Mouse (Mus musculus) lung, embryonic 16.5 days (tissue): ENCODE measurements around the gene Akap12. TPM values are rescaled to one million over a fixed set of nuclear protein-coding genes. Genes with fewer than 3 reads are reported as not detected.
A peak's percentile ranks its signal among the peaks of the same experiment; 100 is the strongest.

Experiments
- ATAC-seq: fragments of 200-750 bp; cut with Nextera tagmentation; 2 replicates; pipeline ENCODE4 v1.8.0; 2017; ENCODE audit warnings: low read depth, mild to moderate bottlenecking, moderate library complexity
- H3K27ac ChIP-seq: fragments of 300-500 bp; sonication (generic); 2 replicates; pipeline ENCODE4 v1.5.1; 2014; ENCODE audit warnings: mild to moderate bottlenecking, control low read depth, low read length
- H3K27me3 ChIP-seq: fragments of 300-500 bp; sonication (generic); 2 replicates; pipeline ENCODE4 v1.6.1; 2014; ENCODE audit warnings: low read depth, low read length, mixed read lengths; ENCODE audit not compliant: control insufficient read depth, insufficient read depth
- H3K36me3 ChIP-seq: fragments of 300-500 bp; sonication (generic); 2 replicates; pipeline ENCODE4 v1.6.1; 2014; ENCODE audit warnings: low read length; ENCODE audit not compliant: control insufficient read depth, insufficient read depth
- H3K4me1 ChIP-seq: fragments of 300-500 bp; sonication (generic); replicated peaks from 2 replicates; pipeline ENCODE4 v1.6.1; 2014; ENCODE audit warnings: low read length, mixed read lengths; ENCODE audit not compliant: control insufficient read depth, insufficient read depth
- H3K4me2 ChIP-seq: fragments of 300-500 bp; sonication (generic); 2 replicates; pipeline ENCODE4 v1.6.1; 2014; ENCODE audit warnings: low read depth, low read length, control low read depth
- H3K4me3 ChIP-seq: fragments of 300-500 bp; sonication (generic); 2 replicates; pipeline ENCODE4 v1.5.1; 2014; ENCODE audit warnings: mild to moderate bottlenecking, low read length, control low read depth
- H3K9ac ChIP-seq: fragments of 300-500 bp; sonication (generic); 2 replicates; pipeline ENCODE4 v1.6.1; 2014; ENCODE audit warnings: low read length, control low read depth
- H3K9me3 ChIP-seq: fragments of 300-500 bp; sonication (generic); 2 replicates; pipeline ENCODE4 v1.6.1; 2016; ENCODE audit warnings: low read length; ENCODE audit not compliant: control insufficient read depth
- WGBS: fragments of 180-500 bp; shearing (Covaris S2); extraction: QIAGEN DNeasy Blood & Tissue Kit; methylation state at CpG from one replicate; pipeline ENCODE4 v1.1.7; 2014; 5-methylcytosine and 5-hydroxymethylcytosine counted together
- polyA plus RNA-seq: library from polyadenylated mRNA; unstranded; fragments of >200 nt; fragmentation: Nextera tagmentation; extraction: Ambion mirVana; gene quantifications from 2 replicates; pipeline ENCODE4 v1.2.1, GENCODE M21; 2015

The Akap12 gene
- polyA plus RNA-seq, 1 experiment from 2014 or later, result 76.2 TPM

GRCm38 (mm10) chr10:4372011-4372410 lies 105.8 kb downstream of the Akap12 start:
- no peaks in the 10 kb centered on the region for H3K27me3 ChIP-seq
- WGBS, result 48% methylated on average over 5 of the region's 5 CpGs
- no peak for ATAC-seq
- no peak overlapping the region for H3K4me2 ChIP-seq
- no peaks in the 10 kb centered on the region for H3K9me3 ChIP-seq
- peaks cover 15% of the 10 kb centered on the region; the same call in 1 of the 2 replicates for H3K36me3 ChIP-seq
- peaks cover 2% of the 10 kb centered on the region; the same call in 1 of the 2 replicates for H3K4me1 ChIP-seq
- H3K9ac ChIP-seq, result no peak overlapping the region
- H3K4me3 ChIP-seq, result no peak overlapping the region
- H3K27ac ChIP-seq, result no peak overlapping the region

GRCm38 (mm10) chr10:4373558-4373957 lies 107.4 kb downstream of the Akap12 start:
- Histone ChIP-seq H3K36me3 (peaks cover 11% of the 10 kb centered on the region; the same call in 1 of the 2 replicates), H3K27ac (no peak overlapping the region), H3K4me2 (no peak overlapping the region), H3K4me3 (no peak overlapping the region), H3K4me1 (peaks cover 2% of the 10 kb centered on the region; the same call in 1 of the 2 replicates), H3K27me3 (no peaks in the 10 kb centered on the region), H3K9me3 (no peaks in the 10 kb centered on the region), H3K9ac (no peak overlapping the region)
- WGBS, result 83% methylated on average over 4 of the region's 4 CpGs
- ATAC-seq, result no peak

DNA sequence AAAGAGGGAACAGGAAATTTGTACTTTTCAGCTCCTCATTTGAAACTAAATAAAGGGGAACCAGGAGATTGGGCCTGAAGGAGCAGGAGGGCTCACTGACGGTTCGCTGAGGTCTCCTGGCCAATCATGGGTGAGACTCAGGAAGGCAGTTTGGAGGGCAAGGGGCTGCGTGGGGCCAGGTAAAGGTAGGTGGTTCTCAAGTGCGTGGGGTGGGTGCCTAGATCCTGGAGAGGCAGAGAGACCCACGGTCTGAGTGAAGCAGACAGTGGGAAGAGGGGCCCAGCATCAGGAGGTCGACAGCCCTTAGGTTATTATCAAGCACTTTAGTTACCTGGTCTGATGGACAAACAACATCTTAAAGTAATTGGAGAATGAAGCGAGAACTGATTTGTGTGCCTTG lies 108.1 kb downstream of the Akap12 start:
- H3K9ac ChIP-seq, result no peak overlapping the region
- WGBS, result 89% methylated on average over 7 of the region's 7 CpGs
- ATAC-seq, result no peak
- H3K36me3 ChIP-seq, result peaks cover 8% of the 10 kb centered on the region; the same call in 1 of the 2 replicates
- H3K4me2 ChIP-seq, result no peak overlapping the region
- no peak overlapping the region for H3K27ac ChIP-seq
- no peak overlapping the region for H3K4me3 ChIP-seq
- peaks cover 2% of the 10 kb centered on the region; the same call in 1 of the 2 replicates for H3K4me1 ChIP-seq
- H3K9me3 ChIP-seq, result no peaks in the 10 kb centered on the region
- no peaks in the 10 kb centered on the region for H3K27me3 ChIP-seq

DNA sequence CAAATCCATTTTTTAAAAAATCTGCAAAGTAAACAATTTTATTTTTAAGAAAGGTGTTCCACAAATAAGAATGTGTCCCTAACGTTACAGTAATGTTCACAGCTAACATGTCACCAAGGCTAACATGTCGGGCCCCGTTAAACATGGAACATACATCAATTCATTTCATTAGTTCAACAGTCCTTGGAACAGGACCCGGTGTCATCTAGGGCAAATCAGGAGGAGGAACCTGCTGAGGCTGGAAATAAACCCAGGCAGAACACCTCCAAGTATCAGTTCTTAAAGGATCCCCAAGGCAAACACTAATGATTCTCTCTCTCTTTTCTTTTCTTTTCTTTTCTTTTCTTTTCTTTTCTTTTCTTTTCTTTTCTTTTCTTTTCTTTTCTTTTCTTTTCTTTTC lies 108.6 kb downstream of the Akap12 start:
- H3K27me3 ChIP-seq, result no peaks in the 10 kb centered on the region
- no peak overlapping the region for H3K9ac ChIP-seq
- H3K36me3 ChIP-seq, result peaks cover 8% of the 10 kb centered on the region; the same call in 1 of the 2 replicates
- H3K27ac ChIP-seq, result no peak overlapping the region
- no peak overlapping the region for H3K4me3 ChIP-seq
- peaks cover 2% of the 10 kb centered on the region; the same call in 1 of the 2 replicates for H3K4me1 ChIP-seq
- no peak overlapping the region for H3K4me2 ChIP-seq
- ATAC-seq, result no peak
- H3K9me3 ChIP-seq, result no peaks in the 10 kb centered on the region
- WGBS, result 84% methylated on average over 4 of the region's 4 CpGs

GRCm38 (mm10) chr10:4375267-4375666 lies 109.1 kb downstream of the Akap12 start:
- Histone ChIP-seq H3K27ac (no peak overlapping the region), H3K4me1 (peaks cover 2% of the 10 kb centered on the region; the same call in 1 of the 2 replicates), H3K9me3 (no peaks in the 10 kb centered on the region), H3K36me3 (0 out of 2 replicates have a peak, but pooled peaks cover 4% of the 10 kb centered on the region), H3K9ac (no peak overlapping the region), H3K4me3 (no peak overlapping the region), H3K4me2 (no peak overlapping the region), H3K27me3 (no peaks in the 10 kb centered on the region)
- no peak for ATAC-seq
- WGBS, result 72% methylated on average over 7 of the region's 7 CpGs

GRCm38 (mm10) chr10:4376461-4376860 lies 110.3 kb downstream of the Akap12 start:
- peaks cover 2% of the 10 kb centered on the region; the same call in 1 of the 2 replicates for H3K4me1 ChIP-seq
- peak; percentile 82 for ATAC-seq
- no peaks in the 10 kb centered on the region for H3K9me3 ChIP-seq
- no peaks in the 10 kb centered on the region for H3K27me3 ChIP-seq
- no peak overlapping the region for H3K4me2 ChIP-seq
- no peak overlapping the region for H3K4me3 ChIP-seq
- H3K36me3 ChIP-seq, result 0 out of 2 replicates have a peak, but pooled peaks cover 4% of the 10 kb centered on the region
- peak overlapping the region; percentile 40 for H3K27ac ChIP-seq
- H3K9ac ChIP-seq, result no peak overlapping the region
- WGBS, result 42% methylated on average over 7 of the region's 7 CpGs

DNA sequence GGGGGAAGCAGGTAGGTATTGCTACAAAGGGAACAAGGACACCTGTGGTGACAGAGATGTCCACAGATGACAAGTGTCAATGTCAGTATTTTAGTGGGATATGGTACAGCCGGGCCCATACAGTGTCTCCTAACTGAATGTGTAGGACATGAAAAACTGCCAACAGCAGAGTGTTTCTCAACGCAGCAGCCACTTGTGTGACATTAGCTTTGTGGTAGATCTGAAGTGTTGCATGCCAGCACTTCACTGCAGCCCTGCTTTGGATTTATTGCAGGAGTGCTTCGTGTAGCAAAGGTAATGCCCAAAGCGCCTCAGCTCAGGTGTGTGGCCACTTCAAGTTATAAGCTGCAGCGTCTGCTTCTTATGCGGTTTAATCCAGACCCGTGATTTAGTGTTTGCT lies 110.8 kb downstream of the Akap12 start:
- no peak overlapping the region for H3K4me2 ChIP-seq
- no peak overlapping the region for H3K4me3 ChIP-seq
- no peaks in the 10 kb centered on the region for H3K9me3 ChIP-seq
- peak overlapping the region; percentile 44; the same call in 1 of the 2 replicates for H3K27ac ChIP-seq
- peak; percentile 49; the same call in 1 of the 2 replicates for ATAC-seq
- peaks cover 2% of the 10 kb centered on the region; the same call in 1 of the 2 replicates for H3K4me1 ChIP-seq
- H3K9ac ChIP-seq, result no peak overlapping the region
- 59% methylated on average over 7 of the region's 7 CpGs for WGBS
- H3K27me3 ChIP-seq, result no peaks in the 10 kb centered on the region
- H3K36me3 ChIP-seq, result 0 out of 2 replicates have a peak, but pooled peaks cover 4% of the 10 kb centered on the region

GRCm38 (mm10) chr10:4380748-4381147 lies 114.6 kb downstream of the Akap12 start:
- Histone ChIP-seq H3K27me3 (no peaks in the 10 kb centered on the region), H3K4me3 (no peak overlapping the region), H3K27ac (no peak overlapping the region), H3K4me1 (peaks cover 5% of the 10 kb centered on the region; the same call in 1 of the 2 replicates), H3K36me3 (no peaks in the 10 kb centered on the region), H3K4me2 (no peak overlapping the region), H3K9ac (no peak overlapping the region), H3K9me3 (no peaks in the 10 kb centered on the region)
- no peak for ATAC-seq
- WGBS, result 75% methylated on average over 5 of the region's 5 CpGs

DNA sequence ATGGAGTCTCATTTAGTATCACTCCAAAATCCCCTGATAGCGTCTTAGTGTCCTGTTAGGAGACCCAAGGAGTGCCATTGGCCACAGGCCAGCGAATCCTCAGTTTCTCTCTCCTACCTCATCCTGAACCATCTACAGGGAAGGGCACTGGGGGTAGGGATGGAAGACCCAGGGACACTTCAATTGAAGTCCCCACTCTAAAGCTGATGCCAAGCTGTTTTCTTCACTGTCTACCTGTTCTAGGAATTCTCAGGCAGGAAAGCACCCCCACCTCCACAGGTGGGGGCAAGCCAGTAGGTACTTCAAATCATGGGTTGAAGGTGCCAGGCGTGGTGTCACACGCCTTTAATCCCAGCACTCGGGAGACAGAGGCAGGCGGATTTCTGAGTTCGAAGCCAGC lies 118.1 kb downstream of the Akap12 start:
- Histone ChIP-seq H3K27ac (no peak overlapping the region), H3K9me3 (no peaks in the 10 kb centered on the region), H3K4me2 (no peak overlapping the region), H3K9ac (no peak overlapping the region), H3K4me1 (peaks cover 9% of the 10 kb centered on the region), H3K4me3 (no peak overlapping the region), H3K36me3 (no peaks in the 10 kb centered on the region), H3K27me3 (no peaks in the 10 kb centered on the region)
- 89% methylated on average over 7 of the region's 7 CpGs for WGBS
- no peak for ATAC-seq
